Mouse (Mus musculus) hindbrain, embryonic 14.5 days (tissue): ENCODE results near the gene Spg7. TPM values are rescaled to one million over a fixed set of nuclear protein-coding genes. Genes with fewer than 3 reads are reported as not detected.

Experiments
- ATAC-seq: fragments of 200-750 bp; cut with Nextera tagmentation; 2 replicates; pipeline ENCODE4 v1.8.0; 2017; ENCODE audit warnings: moderate number of reproducible peaks, mild to moderate bottlenecking, moderate TSS enrichment, moderate library complexity; ENCODE audit not compliant: low FRiP score
- DNase-seq: peaks from one replicate; pipeline ENCODE4 v3.0.0-alpha.2; 2015; ENCODE audit warnings: low spot score
- H3K27ac ChIP-seq: fragments of 300-500 bp; sonication (generic); 2 replicates; pipeline ENCODE4 v1.5.1; 2014; ENCODE audit warnings: mild to moderate bottlenecking, moderate library complexity
- H3K27me3 ChIP-seq: fragments of 300-500 bp; sonication (generic); 2 replicates; pipeline ENCODE4 v1.6.1; 2014; ENCODE audit warnings: mild to moderate bottlenecking, low read length, mixed read lengths; ENCODE audit not compliant: control insufficient read depth, insufficient read depth
- H3K36me3 ChIP-seq: fragments of 300-500 bp; sonication (generic); replicated peaks from 2 replicates; pipeline ENCODE4 v1.6.1; 2014; ENCODE audit not compliant: control insufficient read depth, insufficient read depth
- H3K4me1 ChIP-seq: fragments of 300-500 bp; sonication (generic); replicated peaks from 2 replicates; pipeline ENCODE4 v1.6.1; 2014; ENCODE audit warnings: antibody characterized with exemption, low read length, mixed read lengths; ENCODE audit not compliant: control insufficient read depth, insufficient read depth
- H3K4me2 ChIP-seq: fragments of 300-500 bp; sonication (generic); replicated peaks from 2 replicates; pipeline ENCODE4 v1.6.1; 2014; ENCODE audit warnings: mild to moderate bottlenecking, moderate library complexity
- H3K4me3 ChIP-seq: fragments of 300-500 bp; sonication (generic); replicated peaks from 2 replicates; pipeline ENCODE4 v1.5.1; 2014; ENCODE audit warnings: mild to moderate bottlenecking, low read length
- H3K9ac ChIP-seq: fragments of 300-500 bp; sonication (generic); 2 replicates; pipeline ENCODE4 v1.6.1; 2014
- H3K9me3 ChIP-seq: fragments of 300-500 bp; sonication (generic); 2 replicates; pipeline ENCODE4 v1.6.1; 2016; ENCODE audit warnings: low read length; ENCODE audit not compliant: control insufficient read depth
- WGBS: fragments of 180-500 bp; shearing (Covaris S2); extraction: QIAGEN DNeasy Blood & Tissue Kit; methylation state at CpG from one replicate; pipeline ENCODE4 v1.1.7; 2014; 5-methylcytosine and 5-hydroxymethylcytosine counted together
- polyA plus RNA-seq: library from polyadenylated mRNA; unstranded; fragments of >200 nt; fragmentation: Nextera tagmentation; extraction: Ambion mirVana; gene quantifications from 2 replicates; pipeline ENCODE4 v1.2.1, GENCODE M21; 2014

Gene Spg7
- polyA plus RNA-seq, 1 experiment from 2014 or later = 44.1 TPM

GRCm38 (mm10) chr8:123077213-123077612 lies 14.5 kb downstream of the Spg7 start:
- no peak overlapping the region for H3K27ac ChIP-seq
- H3K36me3 ChIP-seq = peaks cover 96% of the 10 kb centered on the region
- H3K4me1 ChIP-seq = no peaks in the 10 kb centered on the region
- no peaks in the 10 kb centered on the region for H3K9me3 ChIP-seq
- no peak overlapping the region for H3K4me2 ChIP-seq
- no peak overlapping the region for H3K4me3 ChIP-seq
- no peaks in the 10 kb centered on the region for H3K27me3 ChIP-seq
- no peak for DNase-seq
- no peak overlapping the region for H3K9ac ChIP-seq
- 91% methylated on average over 6 of the region's 6 CpGs for WGBS
- no peak for ATAC-seq

- 79% methylated on average over 6 of the region's 6 CpGs for WGBS
- H3K4me2 ChIP-seq = no peak overlapping the region
- no peak overlapping the region for H3K9ac ChIP-seq
- no peaks in the 10 kb centered on the region for H3K27me3 ChIP-seq
- no peak for DNase-seq
- H3K4me3 ChIP-seq = no peak overlapping the region
- H3K27ac ChIP-seq = no peak overlapping the region; the same call in 1 of the 2 replicates
- no peak for ATAC-seq
- H3K4me1 ChIP-seq = no peaks in the 10 kb centered on the region
- peaks cover 96% of the 10 kb centered on the region for H3K36me3 ChIP-seq
- H3K9me3 ChIP-seq = no peaks in the 10 kb centered on the region
Measured at GRCm38 (mm10) chr8:123082993-123083392, 20.3 kb downstream of the Spg7 start.

GRCm38 (mm10) chr8:123083610-123084009 lies 20.9 kb downstream of the Spg7 start:
- Histone ChIP-seq H3K36me3 (peaks cover 96% of the 10 kb centered on the region), H3K4me1 (no peaks in the 10 kb centered on the region), H3K27ac (no peak overlapping the region), H3K9ac (no peak overlapping the region), H3K27me3 (no peaks in the 10 kb centered on the region), H3K9me3 (no peaks in the 10 kb centered on the region), H3K4me2 (no peak overlapping the region), H3K4me3 (no peak overlapping the region)
- ATAC-seq (no peak), DNase-seq (no peak)
- WGBS = 93% methylated on average over 12 of the region's 12 CpGs

GRCm38 (mm10) chr8:123087289-123087688 lies 24.5 kb downstream of the Spg7 start:
- Histone ChIP-seq H3K4me3 (no peak overlapping the region), H3K9me3 (no peaks in the 10 kb centered on the region), H3K9ac (no peak overlapping the region), H3K36me3 (peaks cover 97% of the 10 kb centered on the region), H3K4me1 (no peaks in the 10 kb centered on the region), H3K27ac (no peak overlapping the region), H3K4me2 (no peak overlapping the region), H3K27me3 (no peaks in the 10 kb centered on the region)
- 90% methylated on average over 9 of the region's 9 CpGs for WGBS
- DNase-seq (no peak), ATAC-seq (no peak)

- Histone ChIP-seq H3K4me2 (no peak overlapping the region), H3K36me3 (peaks cover 53% of the 10 kb centered on the region), H3K27me3 (no peaks in the 10 kb centered on the region), H3K9ac (no peak overlapping the region), H3K27ac (peak overlapping the region; percentile 43; the same call in 1 of the 2 replicates), H3K9me3 (no peaks in the 10 kb centered on the region), H3K4me1 (no peaks in the 10 kb centered on the region; the same call in 1 of the 2 replicates), H3K4me3 (no peak overlapping the region)
- 89% methylated on average over 11 of the region's 11 CpGs for WGBS
- no peak for ATAC-seq
- no peak for DNase-seq
Measured at GRCm38 (mm10) chr8:123097216-123097615, 34.5 kb downstream of the Spg7 start.

- H3K4me2 ChIP-seq = no peak overlapping the region
- peaks cover 48% of the 10 kb centered on the region for H3K36me3 ChIP-seq
- H3K27ac ChIP-seq = 0 out of 2 replicates have a peak overlapping the region, but pooled peaks have one; percentile 43
- no peaks in the 10 kb centered on the region for H3K27me3 ChIP-seq
- ATAC-seq (no peak), DNase-seq (no peak)
- no peaks in the 10 kb centered on the region; the same call in 1 of the 2 replicates for H3K4me1 ChIP-seq
- 73% methylated on average over 12 of the region's 12 CpGs for WGBS
- no peak overlapping the region for H3K9ac ChIP-seq
- no peaks in the 10 kb centered on the region for H3K9me3 ChIP-seq
- H3K4me3 ChIP-seq = no peak overlapping the region
Measured at GRCm38 (mm10) chr8:123097786-123098584, 35.2 kb downstream of the Spg7 start.

GRCm38 (mm10) chr8:123100288-123100687 lies 37.5 kb downstream of the Spg7 start:
- H3K36me3 ChIP-seq = peaks cover 48% of the 10 kb centered on the region
- DNase-seq (no peak), ATAC-seq (no peak)
- no peaks in the 10 kb centered on the region for H3K27me3 ChIP-seq
- no peaks in the 10 kb centered on the region for H3K9me3 ChIP-seq
- WGBS = 68% methylated on average over 8 of the region's 8 CpGs
- no peak overlapping the region for H3K27ac ChIP-seq
- no peak overlapping the region for H3K4me2 ChIP-seq
- H3K4me1 ChIP-seq = peaks cover 10% of the 10 kb centered on the region
- no peak overlapping the region for H3K9ac ChIP-seq
- no peak overlapping the region for H3K4me3 ChIP-seq

- peak overlapping the region; percentile 78; the same call in 1 of the 2 replicates for H3K4me2 ChIP-seq
- H3K9me3 ChIP-seq = no peaks in the 10 kb centered on the region
- peak overlapping the region; percentile 97; the same call in 1 of the 2 replicates for H3K9ac ChIP-seq
- H3K4me1 ChIP-seq = peaks cover 10% of the 10 kb centered on the region
- no peak overlapping the region for H3K4me3 ChIP-seq
- DNase-seq (no peak), ATAC-seq (no peak)
- H3K27ac ChIP-seq = no peak overlapping the region
- 76% methylated on average over 4 of the region's 4 CpGs for WGBS
- H3K36me3 ChIP-seq = peaks cover 49% of the 10 kb centered on the region
- no peaks in the 10 kb centered on the region for H3K27me3 ChIP-seq
Measured at GRCm38 (mm10) chr8:123101244-123101643, 38.5 kb downstream of the Spg7 start.

- 2% methylated on average over 55 of the region's 56 CpGs for WGBS
- peaks cover 46% of the 10 kb centered on the region for H3K36me3 ChIP-seq
- H3K4me2 ChIP-seq = peak within 1 kb of the TSS; percentile 89
- peak within 1 kb of the TSS; percentile 97 for H3K9ac ChIP-seq
- ATAC-seq (peak; percentile 94), DNase-seq (peak; percentile 99)
- peak within 1 kb of the TSS; percentile 91 for H3K4me3 ChIP-seq
- peak within 1 kb of the TSS; percentile 96 for H3K27ac ChIP-seq
- peaks cover 10% of the 10 kb centered on the region for H3K4me1 ChIP-seq
- no peaks in the 10 kb centered on the region for H3K9me3 ChIP-seq
- H3K27me3 ChIP-seq = no peaks in the 10 kb centered on the region
Measured at GRCm38 (mm10) chr8:123101735-123102685, 39.3 kb downstream of the Spg7 start, which contains the start of gene Rpl13. Rpl13 (plus strand) TSS chr8:123102350.
